Mouse (Mus musculus): ENCODE data around the gene Ppa1.
"Not testable (repeated sequence)": the region's sequence is repeated elsewhere in the genome, so short reads cannot be mapped to it uniquely, and the experiment has no call there.

The Ppa1 gene

GRCm38 (mm10) chr10:61647790-61648736 is at the start of gene Ppa1:
Gene Ppa1, plus strand, starts transcription at chr10:61648552.
- DNase-seq (ENCODE audit: low read depth, low spot score) = peak; percentile 90

GRCm38 (mm10) chr10:61599556-61600114 is 48.7 kb upstream of the Ppa1 start:
- DNase-seq (ENCODE audit: low read depth, low spot score) = no peak

DNA sequence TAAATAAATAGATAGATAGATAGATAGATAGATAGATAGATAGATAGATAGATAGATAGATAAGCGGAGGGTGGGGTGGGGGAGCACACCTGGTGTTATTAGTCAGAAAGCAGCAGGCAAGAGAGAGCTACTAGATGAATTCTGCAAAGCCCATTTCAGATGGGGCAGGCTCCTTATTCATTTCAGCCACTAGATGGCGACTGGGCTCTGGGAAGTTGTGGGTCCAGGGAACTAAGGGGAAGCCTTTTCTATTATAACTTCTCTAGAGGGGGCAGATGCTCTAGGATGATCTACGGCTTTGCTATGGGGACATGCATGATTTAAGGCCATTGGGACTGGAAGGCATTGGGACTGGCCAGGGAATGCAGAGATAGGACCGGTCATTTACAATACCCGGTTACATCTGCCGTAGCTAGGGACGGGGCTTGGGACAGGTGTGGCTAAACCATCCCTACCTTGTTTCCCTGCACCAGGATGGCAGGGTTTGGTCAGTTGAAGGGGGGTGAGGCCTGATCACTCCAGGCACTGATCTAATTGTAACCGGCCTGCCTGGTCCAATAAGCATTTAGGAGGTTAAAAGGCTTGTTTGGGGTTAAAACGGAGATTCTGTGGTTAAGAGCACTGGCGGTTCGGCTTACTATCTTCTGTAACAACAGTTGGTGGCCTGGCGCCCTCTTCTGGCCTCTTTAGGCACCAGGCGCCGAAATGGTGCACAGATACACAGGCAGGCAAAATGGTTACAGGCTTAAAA is 45.9 kb upstream of the Ppa1 start:
- DNase-seq (ENCODE audit: low read depth, low spot score) = peak; percentile 55

DNA sequence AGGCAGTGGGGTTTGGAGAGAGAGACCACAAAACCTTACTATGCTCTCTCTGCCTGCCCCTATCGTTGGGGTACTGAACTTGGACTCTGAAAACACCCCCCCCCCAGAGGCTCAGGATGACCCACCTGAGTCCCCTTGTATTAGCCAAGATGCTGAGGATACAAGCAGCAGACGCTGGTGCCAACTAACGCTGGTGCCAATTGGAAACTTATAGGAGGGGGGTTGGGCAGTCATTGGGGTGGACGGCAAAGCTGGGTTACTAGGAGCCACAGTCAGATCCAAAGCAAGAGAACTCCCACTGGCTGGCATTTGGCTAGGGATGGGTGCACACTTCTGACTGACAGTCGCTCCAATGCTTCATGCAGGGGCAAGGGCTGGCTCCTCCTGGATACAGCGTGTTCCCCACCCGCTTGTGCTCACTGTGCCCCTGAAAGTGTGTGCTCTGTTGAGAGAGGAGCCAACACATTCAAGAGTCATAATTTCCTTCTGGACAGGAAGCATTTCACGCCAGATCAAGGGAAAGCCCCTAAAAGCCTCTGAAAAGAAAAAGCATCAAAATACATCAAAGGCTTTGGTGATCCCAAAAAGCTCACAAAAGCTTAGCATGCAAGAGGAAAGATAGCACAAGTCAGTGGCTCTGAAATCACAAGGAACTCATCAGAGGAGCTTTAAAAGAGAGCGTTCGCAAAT is 43.8 kb upstream of the Ppa1 start:
- no peak for DNase-seq (ENCODE audit: low read depth, low spot score)

GRCm38 (mm10) chr10:61605381-61605780 is 43.0 kb upstream of the Ppa1 start:
- not testable (repeated sequence) for DNase-seq (ENCODE audit: low read depth, low spot score)

- DNase-seq (ENCODE audit: low read depth, low spot score) = peak; percentile 54
Observed at GRCm38 (mm10) chr10:61605851-61606250, 42.5 kb upstream of the Ppa1 start.

- DNase-seq (ENCODE audit: low read depth, low spot score) = no peak
Observed at GRCm38 (mm10) chr10:61608233-61608632, 40.1 kb upstream of the Ppa1 start.

DNA sequence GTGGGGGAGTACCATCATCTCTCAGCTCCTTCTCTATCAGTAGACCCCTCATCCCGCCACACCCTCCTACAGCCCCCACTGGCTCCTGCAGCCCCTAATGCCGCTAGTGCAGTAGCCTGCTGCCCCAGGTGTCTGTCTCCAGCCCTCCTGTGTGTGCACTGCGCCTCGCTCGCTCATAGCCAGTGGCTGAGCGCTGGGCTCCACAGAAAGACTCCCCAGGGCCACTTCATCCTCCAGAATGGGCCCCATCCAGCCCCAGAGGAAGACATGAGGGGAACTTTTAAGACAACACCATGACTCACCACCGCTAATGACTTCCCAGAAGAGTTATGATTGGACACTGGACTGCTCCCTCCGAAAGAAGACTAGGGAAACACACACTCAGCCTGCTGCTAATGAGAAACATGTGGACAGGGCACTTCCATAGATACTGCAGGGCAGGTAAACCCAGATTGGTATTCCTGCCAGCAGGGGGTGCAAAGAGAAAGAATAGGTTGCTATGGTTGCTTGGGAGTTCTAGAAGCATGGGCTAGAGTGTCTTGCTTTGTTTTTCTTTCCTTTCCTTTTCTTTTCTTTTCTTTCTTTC is 37.6 kb upstream of the Ppa1 start:
- peak; percentile 37 for DNase-seq (ENCODE audit: low read depth, low spot score)

DNA sequence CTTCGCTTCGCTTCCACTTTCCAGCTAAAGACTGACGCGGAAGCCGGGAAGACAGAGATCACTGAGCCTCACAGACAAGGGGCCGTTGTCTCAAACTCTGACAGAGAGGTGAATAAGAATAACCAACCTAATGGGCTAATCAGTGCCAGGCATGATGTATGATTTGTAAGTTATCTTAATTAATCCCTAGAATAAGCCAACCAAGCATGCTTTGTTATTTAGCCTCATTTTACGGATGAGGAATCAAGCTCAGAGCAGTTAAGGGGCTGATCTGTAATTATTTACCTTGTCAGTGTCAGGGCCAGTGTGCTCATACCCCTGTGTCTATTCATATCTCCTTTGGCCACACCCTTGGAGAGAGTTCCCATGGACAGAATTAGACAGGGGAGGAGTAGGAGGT is 34.0 kb upstream of the Ppa1 start:
- no peak for DNase-seq (ENCODE audit: low read depth, low spot score)

DNA sequence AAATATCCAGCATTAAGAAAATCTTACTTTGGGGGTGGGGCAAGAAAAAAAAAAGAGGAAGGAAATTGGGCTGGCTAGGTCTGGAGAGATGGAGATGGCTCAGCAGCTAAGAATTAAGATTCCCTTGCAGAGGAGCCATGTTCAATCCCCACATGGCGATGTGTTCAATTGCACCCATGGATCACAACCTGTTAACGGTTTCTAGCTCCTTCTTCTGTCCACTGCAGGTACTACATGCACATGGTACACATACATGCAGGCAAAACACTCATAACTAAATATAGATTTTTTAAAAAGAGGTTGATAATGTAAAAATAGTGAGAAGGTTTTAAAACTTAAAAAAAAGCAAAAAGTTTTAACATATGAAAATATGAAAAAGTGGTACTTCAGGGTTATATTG is 29.8 kb upstream of the Ppa1 start:
- DNase-seq (ENCODE audit: low read depth, low spot score) = no peak

- DNase-seq (ENCODE audit: low read depth, low spot score) = no peak
Observed at GRCm38 (mm10) chr10:61621681-61622080, 26.7 kb upstream of the Ppa1 start.

DNA sequence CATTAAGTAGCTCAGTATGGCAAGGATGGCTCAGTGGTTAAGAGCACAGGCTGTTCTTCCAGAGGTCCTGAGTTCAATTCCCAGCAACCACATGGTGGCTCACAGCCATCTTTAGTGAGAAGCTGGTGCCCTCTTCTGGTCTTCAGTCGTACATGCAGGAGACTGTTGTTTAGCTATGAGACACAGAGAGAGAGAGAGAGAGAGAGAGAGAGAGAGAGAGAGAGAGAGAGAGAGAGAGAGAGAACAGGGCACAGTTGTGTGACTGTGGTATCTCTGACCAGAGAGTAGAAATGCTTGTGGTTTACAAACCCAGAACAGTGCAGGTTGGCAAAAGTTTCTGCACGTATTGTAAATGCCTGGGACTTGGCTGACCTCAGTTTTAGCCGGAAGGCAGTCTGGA is 24.5 kb upstream of the Ppa1 start:
- not testable (repeated sequence) for DNase-seq (ENCODE audit: low read depth, low spot score)

DNA sequence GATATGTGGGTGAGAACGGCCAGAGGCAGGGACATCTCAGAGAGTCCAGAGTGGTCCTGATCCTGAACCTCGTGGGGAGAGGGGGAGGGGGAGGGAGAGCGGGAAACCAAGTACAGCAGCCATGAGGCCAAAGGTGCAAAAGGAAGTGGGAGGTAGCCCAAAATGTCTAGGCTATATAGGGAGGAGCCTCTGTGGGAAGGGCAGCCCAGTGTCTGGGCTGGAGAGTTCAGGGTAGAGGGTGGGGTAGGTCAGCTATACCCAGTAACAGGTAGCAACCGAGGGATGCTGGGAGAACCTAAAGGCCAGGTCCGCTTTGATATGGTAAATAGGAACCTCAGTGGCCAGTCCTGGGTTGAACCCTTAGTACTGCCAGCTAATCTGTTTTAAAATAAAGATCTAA is 23.6 kb upstream of the Ppa1 start:
- no peak for DNase-seq (ENCODE audit: low read depth, low spot score)

GRCm38 (mm10) chr10:61625381-61626257 is 22.7 kb upstream of the Ppa1 start:
- peak; percentile 20 for DNase-seq (ENCODE audit: low read depth, low spot score)

- no peak for DNase-seq (ENCODE audit: low read depth, low spot score)
Observed at GRCm38 (mm10) chr10:61626551-61626950, 21.8 kb upstream of the Ppa1 start.

GRCm38 (mm10) chr10:61627195-61627937 is 21.0 kb upstream of the Ppa1 start:
- DNase-seq (ENCODE audit: low read depth, low spot score) = no peak

DNA sequence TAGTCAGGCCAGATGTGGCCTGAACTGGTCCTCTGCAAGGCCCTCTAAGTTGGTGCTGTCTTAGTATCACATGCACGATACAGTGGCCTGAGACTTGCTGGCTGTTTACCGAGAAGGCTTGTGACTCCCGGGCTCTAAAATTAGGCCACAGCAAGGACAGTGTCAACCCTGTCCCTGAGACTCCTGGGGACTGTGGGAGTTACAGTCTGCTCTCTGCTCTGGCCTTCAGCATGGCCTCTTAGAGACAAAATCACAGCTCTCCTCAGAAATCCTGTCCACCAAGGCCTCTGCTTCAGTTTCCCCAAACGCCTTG is 20.5 kb upstream of the Ppa1 start:
- DNase-seq (ENCODE audit: low read depth, low spot score) = no peak

DNA sequence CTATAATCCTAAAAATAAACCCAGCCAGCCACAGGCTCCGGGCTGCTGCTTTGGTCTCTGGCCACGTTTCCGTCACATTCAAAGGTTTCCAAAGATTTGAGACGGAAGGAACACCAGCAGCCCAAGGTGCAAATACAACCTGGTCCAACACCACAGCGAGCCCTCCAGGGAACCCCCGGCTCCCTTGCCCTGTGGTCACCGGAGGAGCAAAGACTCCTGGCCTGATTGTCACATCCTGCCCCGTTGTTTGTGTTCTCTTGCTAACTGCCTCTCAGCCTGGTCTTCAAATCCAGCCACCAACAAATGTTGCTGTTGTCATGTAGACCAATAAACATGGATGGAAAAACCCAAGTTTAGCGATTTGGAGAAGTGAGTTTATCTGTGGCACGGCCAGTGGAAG is 15.9 kb upstream of the Ppa1 start:
- DNase-seq (ENCODE audit: low read depth, low spot score) = no peak

DNA sequence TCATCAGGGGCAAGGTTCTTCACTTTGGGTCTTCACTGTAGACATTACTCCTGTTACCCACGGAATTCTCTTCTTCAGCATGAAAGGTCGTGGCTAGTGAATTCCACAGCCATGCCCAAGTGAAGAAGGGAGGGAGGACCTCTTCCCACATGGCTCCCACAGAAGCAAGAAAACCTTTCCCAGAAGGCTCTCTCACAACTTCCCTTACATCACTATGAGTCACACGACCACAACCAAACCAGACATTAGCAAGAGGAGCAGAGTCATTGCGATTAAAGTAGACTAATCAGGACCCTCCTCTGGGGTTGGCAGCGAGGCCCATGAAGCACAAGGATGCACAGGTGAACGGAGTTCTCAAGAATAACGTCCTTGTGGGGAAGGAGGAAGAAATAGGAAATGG is 11.3 kb upstream of the Ppa1 start:
- no peak for DNase-seq (ENCODE audit: low read depth, low spot score)

GRCm38 (mm10) chr10:61640363-61640762 is 8.0 kb upstream of the Ppa1 start:
- no peak for DNase-seq (ENCODE audit: low read depth, low spot score)
